Mouse (Mus musculus) ovary, adult 10 weeks (tissue): ENCODE results near the gene Tsga10. TPM values are rescaled to one million over a fixed set of nuclear protein-coding genes. Genes with fewer than 3 reads are reported as not detected.

Experiments used
- polyA plus RNA-seq: library from polyadenylated mRNA; stranded (reverse); fragments of 350-450 nt; fragmentation: Illumina TruSeq; extraction: RNeasy Lipid Tissue Mini Kit (QIAGEN cat#74804); gene quantifications from one replicate; pipeline ENCODE4 v1.2.3, GENCODE M21; 2014

Tsga10 gene
- 21.6 TPM for polyA plus RNA-seq

DNA sequence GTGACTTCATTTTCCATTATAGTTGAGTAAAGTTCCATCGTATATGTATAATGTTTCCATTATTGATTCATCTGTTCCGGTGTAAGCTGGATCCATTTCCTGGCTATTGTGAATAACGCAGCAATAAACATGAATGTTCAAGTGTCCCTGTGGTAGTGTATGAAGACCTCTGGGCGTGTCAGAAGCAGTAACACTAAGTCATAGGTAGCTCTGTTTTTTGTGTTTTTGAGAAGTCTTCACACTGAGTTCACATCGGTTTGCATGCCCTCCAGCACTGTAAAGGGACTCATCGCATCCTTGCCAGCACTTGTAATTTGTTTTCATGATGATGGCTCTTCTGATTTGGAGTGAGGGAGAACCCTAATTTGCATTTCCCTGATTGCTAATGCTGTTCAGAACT lies at the start of gene Tsga10:
Tsga10 (minus strand) TSS at position 144 of the 400 bp plus-strand sequence.

DNA sequence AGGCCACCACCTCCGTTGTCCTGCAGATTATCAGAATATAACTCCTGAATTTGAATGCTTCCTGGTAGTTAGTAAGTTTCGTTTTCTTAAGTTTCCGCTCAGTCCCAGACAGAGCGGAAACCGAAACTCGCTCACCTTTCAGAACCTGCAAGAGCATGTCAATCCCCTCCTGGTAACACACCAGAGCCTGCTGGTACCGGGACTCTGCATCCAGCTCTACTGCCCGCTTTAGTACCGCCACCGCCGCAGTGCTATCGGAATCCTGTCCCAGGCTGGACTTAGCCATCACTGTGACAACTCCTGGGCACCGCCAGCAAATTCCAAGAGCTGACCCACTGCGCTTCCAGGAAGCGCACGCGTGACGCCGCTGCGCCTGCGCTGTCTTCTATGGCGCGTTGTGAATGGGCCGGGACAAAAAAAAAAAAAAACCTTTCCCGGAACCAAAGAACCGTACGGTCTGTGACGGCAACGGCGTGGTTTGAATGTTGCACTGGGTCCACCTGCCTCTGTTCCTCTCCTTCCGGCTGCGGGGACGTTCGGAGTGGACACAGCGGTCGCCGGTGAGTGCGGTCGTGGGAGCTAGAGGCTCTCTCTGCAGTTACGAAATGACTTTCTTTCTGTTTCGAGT lies 23.9 kb upstream of the Tsga10 start, which contains the start of the genes Mitd1 and Mrpl30:
Mitd1 (minus strand) TSS at position 387 of the 628 bp plus-strand sequence.
Mrpl30 (plus strand) TSS at position 453 of the 628 bp plus-strand sequence.

DNA sequence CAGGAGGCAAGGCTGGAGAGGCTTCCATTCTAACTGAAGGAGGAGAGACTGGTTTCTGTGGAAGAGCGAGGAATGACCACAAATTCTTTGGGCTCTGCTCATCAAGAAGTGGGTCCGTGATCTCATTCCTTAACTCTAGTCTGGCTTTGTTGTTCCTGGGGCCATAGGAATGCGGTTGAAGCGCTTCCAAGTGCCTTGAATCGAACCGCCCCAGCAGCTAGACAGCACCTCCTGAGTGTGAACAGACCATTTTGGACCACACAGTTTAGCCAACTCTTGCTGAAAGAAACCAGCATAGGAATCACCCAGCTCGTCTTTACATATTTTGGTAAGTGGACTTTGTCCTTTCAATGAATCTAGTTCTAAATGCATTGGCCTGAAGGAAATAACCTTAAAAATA lies 5.5 kb upstream of the Tsga10 start, which contains the start of gene Lipt1:
Lipt1 (plus strand) TSS at position 35 of the 400 bp plus-strand sequence.

DNA sequence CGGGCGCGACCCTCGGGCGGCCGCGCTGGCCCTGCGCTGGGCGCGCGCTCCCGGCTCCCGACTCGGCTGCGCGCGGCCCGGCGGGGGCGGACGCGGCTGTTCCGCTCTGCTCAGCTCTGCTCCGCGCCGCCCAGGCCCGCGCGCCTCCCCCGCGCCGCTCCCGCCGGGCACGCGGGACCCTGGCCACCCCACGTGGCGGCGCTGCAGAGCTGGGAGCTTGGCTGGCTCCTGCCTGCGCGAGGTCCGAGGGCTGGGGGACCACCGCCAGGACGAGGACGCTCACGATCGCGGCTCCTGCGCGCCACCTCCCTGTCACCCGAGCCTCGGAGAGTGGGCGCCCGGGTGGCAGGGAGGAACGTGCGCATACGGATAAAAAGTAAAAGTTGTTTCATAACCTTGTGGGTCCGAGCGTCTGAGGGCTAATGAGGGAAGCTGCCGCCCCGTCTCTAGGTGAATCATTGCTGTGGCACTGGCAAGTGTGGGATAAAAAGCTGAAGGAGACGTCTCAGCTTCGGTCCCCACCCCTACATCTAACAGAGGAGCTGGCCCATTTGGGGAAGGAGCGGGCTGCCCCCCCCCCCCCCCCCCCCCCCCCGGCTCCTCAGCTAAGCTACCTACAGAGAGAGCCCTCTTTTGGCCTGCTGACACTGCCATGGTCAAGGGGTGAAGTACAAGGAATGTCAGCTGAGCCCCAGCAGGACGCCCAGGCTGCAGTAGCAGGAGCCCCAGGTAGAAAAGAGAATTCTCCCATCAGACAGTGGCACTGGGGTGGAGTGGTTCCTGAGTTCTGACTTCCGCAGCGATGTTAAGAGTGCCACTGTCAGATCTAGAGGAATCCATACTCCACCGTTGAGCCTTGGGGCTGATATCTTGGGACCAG lies 146.2 kb downstream of the Tsga10 start, which contains the start of gene 2010300C02Rik:
2010300C02Rik (minus strand) TSS at position 325 of the 880 bp plus-strand sequence.

Other genes starting within 250 kb of the Tsga10 start
- 1.1 TPM for gene 2010300C02Rik, start 146.3 kb downstream of the Tsga10 start, polyA plus RNA-seq
- 9.5 TPM for gene Lipt1, start 5.3 kb upstream of the Tsga10 start, polyA plus RNA-seq
- 56.0 TPM for gene Mitd1, start 24.0 kb upstream of the Tsga10 start, polyA plus RNA-seq
- 277 TPM for gene Mrpl30, start 24.0 kb upstream of the Tsga10 start, polyA plus RNA-seq
- not detected for gene Lyg2, start 50.1 kb upstream of the Tsga10 start, polyA plus RNA-seq
- not detected for gene Lyg1, start 91.3 kb upstream of the Tsga10 start, polyA plus RNA-seq
- gene Txndc9, start 131.5 kb upstream of the Tsga10 start, polyA plus RNA-seq, result 196 TPM
- 132 TPM for gene Eif5b, start 131.6 kb upstream of the Tsga10 start, polyA plus RNA-seq